Mouse (Mus musculus) CH12F3 (cell line): ENCODE measurements around the gene Maml2.

Experiments
- in situ Hi-C: fragments of 300-500 bp; cut with MboI; formaldehyde crosslinking; loops from 2 replicates; pipeline ENCODE4 v1.14.3; 2020; ENCODE audit warnings: low sequenced_read_pairs

Gene Maml2

GRCm38 (mm10) chr9:13297668-13298512 lies at the start of gene Maml2:
Gene Maml2, plus strand, starts transcription at chr9:13297957.
- in situ Hi-C loops: no loop called here

- in situ Hi-C loops: no loop called here
These were observed 49.7 kb upstream of the Maml2 start for GRCm38 (mm10) chr9:13248104-13248503.

DNA sequence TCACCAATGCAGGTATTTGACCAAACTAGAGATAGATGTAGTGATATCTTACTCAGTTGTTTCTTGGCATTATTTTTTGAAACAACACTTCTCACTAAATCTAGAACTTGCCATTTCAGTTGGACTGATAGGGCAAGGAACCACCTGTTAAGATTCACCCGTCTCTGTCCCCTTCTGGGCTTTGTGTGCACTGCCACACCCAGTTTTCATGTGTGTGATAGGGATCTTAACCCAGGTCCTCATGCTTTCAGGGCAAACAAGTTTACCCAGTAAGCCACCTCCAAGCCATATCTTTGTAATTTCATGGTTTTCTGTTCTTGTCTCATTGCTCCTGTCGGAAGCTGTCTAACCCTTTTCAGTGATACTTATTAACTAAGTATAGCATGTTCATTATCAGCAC lies 46.5 kb upstream of the Maml2 start:
- in situ Hi-C loops: no loop called here

- in situ Hi-C loops: no loop called here
These were observed 41.0 kb upstream of the Maml2 start for GRCm38 (mm10) chr9:13256726-13257125.

DNA sequence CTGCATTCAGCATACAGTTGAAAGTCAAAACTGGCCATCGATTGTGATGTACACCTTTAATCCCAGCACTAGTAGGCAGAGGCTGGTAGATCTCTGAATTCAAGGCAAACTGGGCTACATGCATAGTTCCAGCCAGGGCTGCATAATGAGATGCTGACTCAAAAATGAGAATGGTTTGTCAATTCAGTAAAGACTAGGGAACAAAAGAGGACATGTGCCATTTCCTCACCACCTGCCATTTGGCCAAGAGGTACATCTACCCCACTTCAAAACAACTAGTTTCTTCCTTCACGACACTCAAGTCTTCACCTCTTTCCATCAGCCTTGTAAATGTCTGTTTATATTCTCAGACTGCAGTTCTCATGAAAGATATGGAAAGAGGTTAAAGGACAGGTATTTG lies 39.6 kb upstream of the Maml2 start:
- in situ Hi-C loops: no loop called here

DNA sequence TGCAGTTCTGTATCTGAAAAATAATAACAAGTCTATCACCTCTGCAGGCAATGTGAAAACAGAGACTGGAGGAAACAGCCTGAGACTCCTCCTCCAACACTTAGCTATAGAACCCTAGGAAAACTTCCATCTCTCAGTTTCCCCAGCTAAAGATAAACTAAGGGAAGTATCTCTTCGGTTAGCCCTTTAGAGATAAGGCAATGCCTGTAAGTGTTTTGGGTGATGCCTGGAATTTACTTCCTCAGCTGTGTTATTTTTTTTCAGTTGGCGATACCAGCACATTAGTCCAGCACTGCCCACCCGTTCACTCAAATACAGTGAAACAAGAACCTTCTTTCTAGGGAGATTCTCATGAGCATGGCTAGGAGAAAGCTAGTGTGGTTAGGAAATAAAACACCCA lies 36.8 kb upstream of the Maml2 start:
- in situ Hi-C loops: no loop called here

- in situ Hi-C loops: no loop called here
These were observed 24.5 kb upstream of the Maml2 start for GRCm38 (mm10) chr9:13273219-13273618.

GRCm38 (mm10) chr9:13287482-13287881 lies 10.3 kb upstream of the Maml2 start:
- in situ Hi-C loops: no loop called here

- in situ Hi-C loops: no loop called here
These were observed 1.3 kb upstream of the Maml2 start for GRCm38 (mm10) chr9:13296274-13297121.

GRCm38 (mm10) chr9:13297122-13297667 lies 562 bp upstream of the Maml2 start:
- in situ Hi-C loops: no loop called here

- in situ Hi-C loops: no loop called here
These were observed 739 bp downstream of the Maml2 start for GRCm38 (mm10) chr9:13298513-13298878.

GRCm38 (mm10) chr9:13299190-13299589 lies 1.4 kb downstream of the Maml2 start:
- in situ Hi-C loops: no loop called here

DNA sequence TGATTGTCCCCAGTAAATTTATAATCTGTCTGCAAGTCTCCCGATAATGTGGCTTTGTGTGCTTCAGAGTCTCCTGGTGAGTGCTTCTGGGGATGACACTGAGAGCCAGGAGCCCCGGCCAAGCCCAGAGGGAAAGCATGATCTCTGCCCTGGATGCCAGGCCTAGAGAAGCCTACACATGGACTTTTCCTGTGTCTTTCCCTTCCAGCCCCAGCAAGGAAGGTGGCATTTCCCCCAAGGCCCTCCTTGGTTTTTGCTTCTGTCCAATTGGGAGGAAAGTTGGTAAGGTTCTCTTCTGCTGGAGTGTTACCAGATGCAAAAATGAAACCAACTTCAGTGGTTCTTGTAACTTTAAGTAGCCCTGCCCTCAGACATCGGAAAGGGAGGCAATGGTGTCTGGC lies 2.3 kb downstream of the Maml2 start:
- in situ Hi-C loops: no loop called here

DNA sequence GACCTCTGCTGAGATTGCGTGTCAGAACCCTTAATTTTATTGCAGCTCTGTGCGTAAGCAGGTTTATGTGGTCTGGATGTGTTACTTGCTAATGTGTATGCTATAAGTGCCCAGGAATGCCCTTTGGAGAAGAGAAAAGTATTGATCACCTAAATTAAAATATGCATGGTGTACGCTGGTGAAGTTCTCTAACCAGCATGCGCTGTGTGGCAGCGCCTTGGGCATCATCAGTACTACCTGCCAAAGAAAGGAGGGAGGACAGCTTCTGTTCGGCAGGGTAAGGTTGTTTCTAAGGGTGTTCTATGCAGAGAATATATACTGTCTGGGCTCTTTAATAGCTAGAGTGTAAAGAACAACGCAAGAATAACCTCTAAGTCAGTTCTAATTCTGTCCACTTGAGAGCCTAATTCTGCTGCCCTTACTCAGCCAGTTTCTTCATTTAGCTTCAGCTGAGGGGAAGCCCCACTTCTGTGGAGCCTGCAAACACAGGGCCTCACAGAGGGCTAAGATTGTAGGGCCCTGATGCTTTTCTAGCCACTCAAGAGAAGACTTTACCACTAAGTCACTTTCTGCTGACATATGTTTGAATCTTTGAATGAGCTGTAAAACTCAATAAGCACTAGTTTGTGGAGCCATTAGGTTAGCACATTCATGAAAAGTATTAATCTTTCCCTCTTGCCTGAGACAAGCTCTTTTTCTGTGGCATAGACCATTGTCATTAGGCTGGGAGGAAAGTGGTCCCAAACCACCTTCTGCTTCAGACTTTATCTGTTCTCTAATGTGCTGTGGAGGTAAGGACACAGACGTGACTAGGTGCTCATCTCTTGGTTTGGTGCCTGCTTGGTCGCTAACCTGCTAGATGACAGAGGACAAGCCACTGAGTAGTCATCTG lies 3.4 kb downstream of the Maml2 start:
- in situ Hi-C loops: no loop called here

DNA sequence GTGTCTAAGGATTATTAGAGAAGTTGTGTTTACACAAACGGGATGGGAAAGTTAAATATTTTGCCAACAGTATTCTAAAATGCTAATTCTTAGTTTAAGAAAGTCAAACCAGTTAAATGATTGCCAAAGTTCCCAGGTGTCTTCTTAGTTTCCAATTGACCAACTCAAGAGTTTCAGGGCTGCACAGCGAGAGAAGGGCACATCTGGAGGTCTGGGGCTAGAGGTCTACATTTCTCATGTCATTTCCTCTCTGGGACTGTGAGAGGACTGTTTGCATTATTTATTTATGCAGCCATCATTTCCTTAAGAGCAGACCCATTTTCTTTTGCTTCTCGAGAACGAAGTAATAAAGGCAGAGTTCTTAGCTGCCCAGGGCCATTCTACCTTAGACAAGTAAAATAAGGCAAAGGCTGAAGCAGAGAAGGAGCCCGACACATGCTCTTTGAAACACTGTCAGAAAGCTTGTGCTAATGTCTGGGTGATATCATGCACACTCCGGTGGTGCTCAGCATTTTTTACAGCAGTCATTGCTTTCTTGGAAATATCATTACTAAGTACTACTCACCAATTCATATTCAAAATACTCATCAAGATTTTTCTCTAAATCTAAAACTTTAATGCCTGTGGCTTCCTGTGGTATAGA lies 4.5 kb downstream of the Maml2 start:
- in situ Hi-C loops: no loop called here

DNA sequence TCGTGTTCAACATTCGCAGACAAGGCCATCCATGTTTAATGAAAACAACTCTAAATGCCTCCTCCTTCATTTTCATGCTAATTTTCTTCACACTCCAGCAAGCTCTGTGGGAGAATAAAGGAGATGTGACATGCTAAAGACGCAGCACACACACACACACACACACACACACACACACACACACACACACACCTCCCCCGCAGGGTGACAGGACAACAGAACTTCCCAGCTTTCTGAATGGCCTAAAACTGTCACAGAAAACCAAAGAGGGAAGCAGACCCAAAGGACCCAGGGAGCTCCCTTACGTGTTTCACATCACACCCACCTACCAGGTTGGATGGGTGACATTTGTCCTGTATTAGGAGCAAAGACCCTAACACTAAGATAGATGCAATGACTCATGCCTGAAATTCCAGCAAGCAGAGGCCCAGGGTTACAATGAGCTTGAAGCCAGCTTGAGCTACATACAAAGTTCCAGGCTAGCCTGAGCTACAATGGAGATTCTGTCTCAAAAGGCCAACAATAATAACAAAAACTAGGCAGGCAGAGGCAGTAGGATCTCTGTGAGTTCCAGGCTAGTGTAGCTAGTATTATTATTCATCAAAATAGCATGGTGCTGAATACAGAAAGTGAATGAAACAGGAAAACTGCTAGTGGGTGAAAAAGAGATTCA lies 5.5 kb downstream of the Maml2 start:
- in situ Hi-C loops: no loop called here

GRCm38 (mm10) chr9:13303976-13304375 lies 6.2 kb downstream of the Maml2 start:
- in situ Hi-C loops: no loop called here

DNA sequence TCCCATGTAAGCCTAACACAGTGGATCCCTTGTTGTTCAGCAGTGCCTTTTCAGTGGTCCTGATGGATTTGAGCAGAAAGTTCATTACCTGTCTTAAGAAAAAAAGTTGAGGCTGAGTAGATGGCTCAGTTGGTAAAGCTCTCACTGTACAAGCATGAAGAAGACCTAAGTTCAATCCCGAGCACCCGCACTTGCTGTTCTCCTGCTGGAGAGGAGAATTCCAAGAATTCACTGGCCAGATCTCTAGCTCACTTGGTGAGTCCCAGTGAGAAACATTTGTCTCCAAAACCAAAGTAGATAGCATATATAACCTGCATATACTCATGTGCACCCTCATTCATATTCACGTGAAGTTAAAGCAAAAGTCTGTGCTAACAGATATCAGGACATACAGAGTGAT lies 8.7 kb downstream of the Maml2 start:
- in situ Hi-C loops: no loop called here

- in situ Hi-C loops: no loop called here
These were observed 9.5 kb downstream of the Maml2 start for GRCm38 (mm10) chr9:13307226-13307625.

- in situ Hi-C loops: no loop called here
These were observed 11.0 kb downstream of the Maml2 start for GRCm38 (mm10) chr9:13308718-13309117.
